Mouse (Mus musculus): ENCODE data around the gene Rspry1. TPM values are rescaled to one million over a fixed set of nuclear protein-coding genes. Genes with fewer than 3 reads are reported as not detected.
A peak's percentile ranks its signal among the peaks of the same experiment; 100 is the strongest.

Gene Rspry1
- polyA plus RNA-seq, 1 experiment from 2014 or later = 54.8 TPM

DNA sequence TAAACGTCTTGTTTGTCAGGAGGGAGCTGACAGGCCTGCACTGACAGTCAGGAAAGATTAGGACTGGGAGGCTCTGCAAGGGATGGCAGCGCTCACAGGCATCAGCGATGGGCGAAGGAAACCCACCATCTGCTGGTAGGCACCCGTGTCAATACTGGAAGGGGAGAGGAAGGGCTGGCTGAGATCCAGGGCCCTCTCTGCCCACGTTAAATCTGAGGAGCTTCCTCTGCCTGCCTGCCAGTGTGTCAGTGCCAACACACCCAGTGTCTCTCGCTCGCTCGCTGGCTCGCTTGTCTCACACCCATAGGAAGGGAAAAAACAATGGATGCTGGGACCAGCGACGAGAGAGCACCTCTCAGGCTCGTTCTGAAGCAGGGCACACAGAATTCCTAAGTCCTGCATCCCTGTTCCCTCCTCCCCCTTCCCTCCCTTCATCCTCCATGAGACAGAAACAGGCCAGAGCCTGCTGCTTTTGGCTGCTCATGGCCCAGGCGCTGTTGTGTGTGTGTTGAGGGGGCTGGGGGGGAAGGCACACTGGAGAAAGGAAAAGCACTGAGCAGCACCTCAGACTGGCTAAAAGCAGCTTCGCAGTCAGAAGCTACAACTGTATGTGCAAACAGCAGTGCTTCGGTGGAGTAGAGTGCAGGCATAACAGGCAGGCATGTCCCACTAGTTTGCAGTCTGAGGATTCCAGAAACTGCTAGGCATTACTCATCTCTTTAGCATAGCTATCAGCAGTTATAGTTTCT, 27.4 kb upstream of the Rspry1 start:
- Histone ChIP-seq H3K27ac (no peak overlapping the region), H3K27me3 (no peaks in the 10 kb centered on the region), H3K4me1 (0 out of 2 replicates have a peak, but pooled peaks cover 2% of the 10 kb centered on the region), H3K9me3 (replicated peaks) (no peaks in the 10 kb centered on the region), H3K9ac (no peak overlapping the region), H3K36me3 (peaks cover 65% of the 10 kb centered on the region), H3K4me3 (no peak overlapping the region), H3K4me2 (replicated peaks) (no peak overlapping the region)
- WGBS = 84% methylated on average over 16 of the region's 16 CpGs
- no peak for ATAC-seq (ENCODE audit: low FRiP score)

DNA sequence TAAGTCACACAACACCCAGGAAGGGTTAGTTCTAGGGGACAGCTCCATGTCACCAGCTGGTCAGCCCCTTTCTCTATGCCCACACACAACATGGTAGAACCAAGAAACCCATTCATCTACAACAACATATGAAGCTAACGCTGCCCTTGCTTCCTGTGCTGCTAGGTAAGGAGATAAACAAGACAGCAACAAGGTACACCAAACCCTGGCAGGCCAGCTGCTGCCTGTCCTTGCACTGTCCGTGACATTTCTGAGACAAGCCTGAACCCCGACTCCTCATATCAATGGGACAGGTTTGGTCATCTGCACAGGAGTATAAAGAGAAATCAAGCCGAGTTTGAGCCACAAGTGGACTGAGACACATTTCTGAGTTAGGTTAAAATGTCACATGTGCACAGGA, 26.6 kb upstream of the Rspry1 start:
- Histone ChIP-seq H3K27ac (no peak overlapping the region), H3K9me3 (replicated peaks) (no peaks in the 10 kb centered on the region), H3K9ac (no peak overlapping the region), H3K27me3 (no peaks in the 10 kb centered on the region), H3K4me1 (no peaks in the 10 kb centered on the region), H3K4me3 (no peak overlapping the region), H3K36me3 (peaks cover 69% of the 10 kb centered on the region), H3K4me2 (replicated peaks) (no peak overlapping the region)
- no peak for ATAC-seq (ENCODE audit: low FRiP score)
- 94% methylated on average over 4 of the region's 4 CpGs for WGBS

DNA sequence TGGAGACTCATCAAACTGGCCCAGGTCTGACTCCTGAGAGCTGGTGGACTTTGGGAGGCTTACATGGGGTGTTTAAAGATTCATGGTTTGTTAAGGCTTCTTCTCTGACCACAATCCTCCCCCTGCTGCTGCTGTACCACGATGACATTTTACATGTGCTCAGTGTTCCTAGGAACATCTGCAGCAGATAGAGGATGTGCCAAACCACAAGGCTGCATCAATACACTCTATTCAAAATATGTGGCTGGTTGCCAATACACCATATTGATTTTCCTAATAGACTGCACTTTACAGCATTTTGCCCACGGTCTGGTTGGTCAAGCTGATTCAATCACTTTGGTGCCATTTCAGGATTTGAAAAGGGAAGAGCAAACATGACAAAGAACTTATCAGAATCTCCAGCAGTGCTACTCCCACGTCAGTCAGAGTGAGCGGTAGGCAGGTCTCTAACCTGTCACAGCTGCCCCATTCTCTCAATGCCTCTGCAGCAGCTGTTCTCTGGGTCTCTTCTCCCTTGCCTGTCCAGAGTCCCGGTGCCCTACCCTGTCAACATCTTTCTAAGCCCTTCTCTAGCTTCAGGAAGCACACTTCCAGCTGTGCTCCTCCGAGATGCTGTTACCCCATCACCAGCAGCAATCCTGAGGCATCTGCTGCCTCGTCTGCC, 19.8 kb upstream of the Rspry1 start:
- no peaks in the 10 kb centered on the region for H3K9me3 ChIP-seq (replicated peaks)
- no peaks in the 10 kb centered on the region for H3K27me3 ChIP-seq
- H3K4me1 ChIP-seq = no peaks in the 10 kb centered on the region
- 85% methylated on average over 7 of the region's 7 CpGs for WGBS
- ATAC-seq (ENCODE audit: low FRiP score) = no peak
- no peak overlapping the region for H3K27ac ChIP-seq
- no peak overlapping the region for H3K4me3 ChIP-seq
- H3K4me2 ChIP-seq (replicated peaks) = no peak overlapping the region
- no peak overlapping the region for H3K9ac ChIP-seq
- peaks cover 83% of the 10 kb centered on the region for H3K36me3 ChIP-seq

DNA sequence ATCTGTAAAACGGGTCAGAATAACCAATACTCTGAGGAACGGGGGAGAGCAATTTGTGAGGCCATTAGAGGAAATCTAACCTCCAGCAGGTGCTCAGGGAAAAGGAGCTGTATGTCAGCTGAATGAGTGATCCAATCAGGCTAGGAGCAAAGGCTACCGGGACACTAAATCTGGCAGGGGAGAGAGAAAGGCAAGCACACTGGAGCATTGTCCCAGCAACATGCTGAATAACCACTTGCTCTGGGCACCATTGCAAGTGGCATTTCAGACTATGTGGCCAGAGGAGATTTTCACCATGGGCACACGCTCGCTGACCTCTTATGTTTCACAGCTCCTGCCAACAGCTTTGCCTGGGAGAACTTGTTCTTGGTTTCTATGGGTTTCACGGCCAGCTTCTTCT, 19.2 kb upstream of the Rspry1 start:
- 94% methylated on average over 6 of the region's 6 CpGs for WGBS
- no peaks in the 10 kb centered on the region for H3K27me3 ChIP-seq
- peaks cover 83% of the 10 kb centered on the region for H3K36me3 ChIP-seq
- H3K9me3 ChIP-seq (replicated peaks) = no peaks in the 10 kb centered on the region
- no peak for ATAC-seq (ENCODE audit: low FRiP score)
- no peak overlapping the region for H3K27ac ChIP-seq
- no peak overlapping the region for H3K4me3 ChIP-seq
- no peak overlapping the region for H3K4me2 ChIP-seq (replicated peaks)
- no peaks in the 10 kb centered on the region for H3K4me1 ChIP-seq
- H3K9ac ChIP-seq = no peak overlapping the region

DNA sequence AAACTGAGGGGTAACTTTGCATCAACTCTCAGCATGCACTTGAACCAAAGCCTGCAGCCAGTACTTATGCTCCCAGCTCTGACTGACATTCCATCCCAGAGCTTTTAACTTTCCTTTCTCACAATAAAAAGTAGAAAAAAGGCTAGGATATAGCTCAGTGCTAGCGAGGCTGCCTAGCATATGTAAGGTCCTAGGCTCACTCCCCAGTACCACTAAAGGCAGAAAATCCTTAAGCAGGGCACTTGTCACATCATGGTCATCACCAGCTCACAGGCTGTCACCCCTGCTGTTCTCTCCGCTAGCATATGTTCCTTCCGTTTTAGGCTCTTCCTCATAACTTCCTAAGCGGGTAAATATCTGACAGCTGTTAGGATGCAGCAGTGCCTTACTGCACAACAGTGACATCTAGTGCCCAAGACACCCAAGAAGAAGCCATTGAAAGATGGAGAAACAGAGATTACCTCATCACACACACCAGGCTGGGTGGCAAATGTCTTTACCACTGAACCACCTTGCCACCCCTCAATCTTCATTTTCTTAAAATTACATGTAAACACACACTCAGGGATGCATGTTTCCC, 17.4 kb upstream of the Rspry1 start:
- peaks cover 77% of the 10 kb centered on the region for H3K36me3 ChIP-seq
- 60% methylated on average over 4 of the region's 4 CpGs for WGBS
- peak; percentile 46; the same call in 1 of the 2 replicates for ATAC-seq (ENCODE audit: low FRiP score)
- no peaks in the 10 kb centered on the region for H3K9me3 ChIP-seq (replicated peaks)
- H3K27ac ChIP-seq = no peak overlapping the region
- H3K4me1 ChIP-seq = no peaks in the 10 kb centered on the region
- H3K27me3 ChIP-seq = no peaks in the 10 kb centered on the region
- no peak overlapping the region for H3K4me3 ChIP-seq
- H3K4me2 ChIP-seq (replicated peaks) = no peak overlapping the region
- no peak overlapping the region for H3K9ac ChIP-seq

DNA sequence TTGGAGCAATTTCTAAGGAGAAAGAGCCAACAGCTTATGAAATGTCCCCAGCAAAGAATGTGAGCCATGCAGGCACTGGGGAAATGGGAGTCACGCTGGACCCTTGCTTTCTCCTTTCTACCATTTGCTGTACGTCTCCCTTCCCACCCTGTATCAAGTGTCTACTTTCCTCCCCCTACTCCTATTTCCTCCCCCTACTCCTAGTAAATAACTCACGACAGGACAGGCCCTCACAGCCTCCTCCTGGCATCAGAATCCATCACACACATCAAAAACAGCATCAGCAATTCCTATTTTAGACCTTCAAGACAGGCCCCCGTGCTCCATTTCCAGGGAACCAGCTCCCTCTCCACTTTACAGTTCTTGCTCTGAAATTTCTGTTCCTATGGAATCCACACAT, 10.0 kb upstream of the Rspry1 start:
- Histone ChIP-seq H3K4me1 (no peaks in the 10 kb centered on the region), H3K27me3 (no peaks in the 10 kb centered on the region), H3K4me3 (no peak overlapping the region), H3K4me2 (replicated peaks) (no peak overlapping the region), H3K9ac (no peak overlapping the region), H3K36me3 (peaks cover 24% of the 10 kb centered on the region), H3K27ac (no peak overlapping the region), H3K9me3 (replicated peaks) (no peaks in the 10 kb centered on the region)
- no peak for ATAC-seq (ENCODE audit: low FRiP score)
- 77% methylated on average over 4 of the region's 4 CpGs for WGBS

DNA sequence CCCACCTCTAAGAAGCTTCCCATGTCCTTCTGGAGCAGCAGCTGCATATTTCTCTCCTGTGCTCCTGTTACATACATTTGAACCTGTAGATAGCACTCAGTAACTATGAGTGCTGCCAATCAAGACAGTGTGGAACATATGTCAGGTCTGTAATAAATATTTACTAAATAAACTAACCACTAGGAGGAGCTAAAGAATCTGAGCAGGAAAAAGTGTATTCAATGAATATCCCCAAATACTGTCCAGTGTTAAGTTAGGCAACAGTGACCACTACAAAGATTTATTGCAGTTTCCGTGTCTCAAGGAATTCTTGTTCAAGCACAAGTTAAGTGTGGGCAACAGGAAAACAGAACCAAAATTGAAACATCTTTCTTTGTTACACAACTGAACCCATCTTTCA, 7.5 kb upstream of the Rspry1 start:
- H3K4me3 ChIP-seq = no peak overlapping the region
- 83% methylated on average over 1 of the region's 1 CpGs for WGBS
- no peaks in the 10 kb centered on the region for H3K9me3 ChIP-seq (replicated peaks)
- no peak overlapping the region for H3K27ac ChIP-seq
- no peak for ATAC-seq (ENCODE audit: low FRiP score)
- H3K27me3 ChIP-seq = no peaks in the 10 kb centered on the region
- H3K9ac ChIP-seq = no peak overlapping the region
- peaks cover 4% of the 10 kb centered on the region; the same call in 1 of the 2 replicates for H3K36me3 ChIP-seq
- H3K4me2 ChIP-seq (replicated peaks) = no peak overlapping the region
- no peaks in the 10 kb centered on the region for H3K4me1 ChIP-seq

DNA sequence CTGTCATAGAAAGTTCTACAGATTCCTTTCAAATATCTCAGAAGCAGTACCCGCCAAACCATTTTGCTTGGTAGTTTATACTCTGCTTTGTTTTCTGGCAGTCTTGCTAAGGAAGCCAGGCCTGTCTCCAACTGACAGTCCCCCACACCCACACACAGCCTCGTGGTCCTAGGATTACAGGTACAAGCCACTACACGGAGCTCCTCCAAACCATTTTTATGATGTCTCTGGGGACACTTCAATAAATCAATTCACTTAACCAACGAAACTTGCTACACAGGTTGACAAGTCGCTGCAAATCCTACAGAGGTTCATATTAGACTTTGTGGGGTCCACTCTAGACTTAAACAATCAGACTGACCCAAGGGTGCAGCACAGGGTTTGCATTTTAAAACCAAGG, 1.3 kb upstream of the Rspry1 start:
- Histone ChIP-seq H3K4me1 (peaks cover 23% of the 10 kb centered on the region), H3K4me3 (peak overlapping the region; percentile 99), H3K27me3 (no peaks in the 10 kb centered on the region), H3K27ac (no peak overlapping the region), H3K4me2 (replicated peaks) (peak overlapping the region; percentile 92), H3K9ac (peak overlapping the region; percentile 92), H3K36me3 (no peaks in the 10 kb centered on the region), H3K9me3 (replicated peaks) (no peaks in the 10 kb centered on the region)
- 25% methylated on average over 5 of the region's 5 CpGs for WGBS
- ATAC-seq (ENCODE audit: low FRiP score) = no peak

DNA sequence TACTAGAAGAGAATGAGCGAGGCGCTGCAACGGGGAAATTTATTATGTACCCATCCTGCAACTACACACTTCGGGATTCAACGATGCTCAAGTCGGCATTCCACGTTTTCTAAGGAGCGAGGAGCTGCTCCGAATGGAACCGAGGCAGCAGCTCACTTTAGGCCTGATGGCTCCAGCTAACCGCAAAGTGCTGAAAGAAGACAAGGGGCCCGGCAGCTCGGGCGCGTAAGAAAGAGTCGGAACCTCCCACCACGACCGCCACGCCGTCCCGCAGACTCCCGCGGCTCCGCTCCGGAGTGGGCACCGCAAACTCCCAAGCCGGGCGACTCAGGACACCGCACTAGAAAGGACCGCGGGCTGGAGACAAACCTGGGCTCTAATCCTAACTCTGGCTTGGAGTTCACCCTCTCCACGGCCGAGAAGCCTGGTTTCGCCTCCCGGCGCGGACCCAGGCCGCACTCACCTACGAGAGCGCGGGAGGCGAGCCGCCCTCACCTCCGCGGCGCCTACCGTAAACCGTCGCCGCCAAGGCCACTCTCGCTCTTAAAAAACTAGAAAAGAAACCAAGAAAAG, 617 bp upstream of the Rspry1 start:
- H3K4me1 ChIP-seq = peaks cover 23% of the 10 kb centered on the region
- WGBS = under 1% methylated on average over 51 of the region's 51 CpGs

DNA sequence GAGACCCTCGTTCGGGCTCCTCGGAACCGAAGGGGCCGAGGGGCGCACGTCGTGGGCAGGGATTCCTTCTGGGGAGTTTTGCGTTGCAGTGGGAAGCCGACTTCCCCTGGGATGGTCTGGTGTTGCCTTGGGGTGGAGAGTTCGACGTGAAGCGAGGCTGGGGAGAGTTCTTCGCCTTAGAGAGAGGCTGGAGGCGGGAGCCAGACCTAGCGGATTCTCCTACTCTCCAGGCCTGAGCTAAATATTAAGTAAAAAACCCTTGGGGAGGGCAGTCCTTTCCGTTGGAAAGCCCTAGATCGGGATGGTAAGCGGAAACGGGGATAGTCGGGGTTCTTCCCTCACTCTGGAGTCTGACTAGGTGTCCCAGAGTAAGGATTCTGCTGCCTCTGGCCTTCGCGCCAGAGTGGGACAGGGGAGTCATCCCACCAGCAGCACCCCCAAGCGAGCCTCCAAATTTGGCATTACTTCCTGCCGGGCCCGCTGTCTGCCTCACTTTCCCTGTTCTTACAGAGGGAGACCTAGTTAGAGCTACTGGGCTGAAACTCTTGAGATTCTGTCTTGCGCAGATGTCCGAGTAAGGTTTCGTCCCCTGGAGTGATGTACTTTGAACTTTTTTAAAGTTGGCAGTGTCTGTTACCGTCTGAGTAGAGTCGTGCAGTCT, 864 bp downstream of the Rspry1 start:
- H3K27ac ChIP-seq = peak overlapping the region; percentile 92
- no peaks in the 10 kb centered on the region for H3K9me3 ChIP-seq (replicated peaks)
- H3K4me1 ChIP-seq = peaks cover 23% of the 10 kb centered on the region
- peak; percentile 1; the same call in 1 of the 2 replicates for ATAC-seq (ENCODE audit: low FRiP score)
- peaks cover 4% of the 10 kb centered on the region; the same call in 1 of the 2 replicates for H3K36me3 ChIP-seq
- peak overlapping the region; percentile 99 for H3K4me3 ChIP-seq
- WGBS = under 1% methylated on average over 31 of the region's 31 CpGs
- no peaks in the 10 kb centered on the region for H3K27me3 ChIP-seq
- H3K9ac ChIP-seq = peak overlapping the region; percentile 93
- H3K4me2 ChIP-seq (replicated peaks) = peak overlapping the region; percentile 88

More for the DNA sequence above, 617 bp upstream of the Rspry1 start:
- no peaks in the 10 kb centered on the region for H3K36me3 ChIP-seq
- peak overlapping the region; percentile 84 for H3K27ac ChIP-seq
- peak; percentile 58 for ATAC-seq (ENCODE audit: low FRiP score)
- H3K9me3 ChIP-seq (replicated peaks) = no peaks in the 10 kb centered on the region
- H3K4me2 ChIP-seq (replicated peaks) = peak overlapping the region; percentile 92
- H3K27me3 ChIP-seq = no peaks in the 10 kb centered on the region
- H3K9ac ChIP-seq = peak overlapping the region; percentile 92
- H3K4me3 ChIP-seq = peak overlapping the region; percentile 99

DNA sequence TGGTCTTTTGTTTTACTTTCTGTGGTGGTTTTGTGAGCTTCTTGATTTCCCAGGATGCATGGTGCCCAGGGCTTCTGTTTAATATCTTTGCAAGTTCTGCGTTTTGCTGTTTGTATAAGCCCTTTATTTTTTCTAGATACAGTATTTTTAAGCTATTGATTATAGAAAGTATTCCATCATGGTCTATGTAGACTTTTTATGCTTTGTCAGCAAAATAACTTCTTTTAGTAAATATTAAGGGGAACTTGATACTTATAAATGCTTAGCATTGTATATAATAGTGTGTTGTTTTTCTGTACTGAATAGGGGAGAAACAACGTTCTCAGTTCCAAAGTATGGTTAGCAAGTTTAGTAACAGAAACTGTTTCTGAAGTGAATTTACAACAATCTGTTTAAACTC, 2.3 kb downstream of the Rspry1 start:
- no peak overlapping the region for H3K4me3 ChIP-seq
- H3K4me2 ChIP-seq (replicated peaks) = no peak overlapping the region
- 95% methylated on average over 2 of the region's 2 CpGs for WGBS

DNA sequence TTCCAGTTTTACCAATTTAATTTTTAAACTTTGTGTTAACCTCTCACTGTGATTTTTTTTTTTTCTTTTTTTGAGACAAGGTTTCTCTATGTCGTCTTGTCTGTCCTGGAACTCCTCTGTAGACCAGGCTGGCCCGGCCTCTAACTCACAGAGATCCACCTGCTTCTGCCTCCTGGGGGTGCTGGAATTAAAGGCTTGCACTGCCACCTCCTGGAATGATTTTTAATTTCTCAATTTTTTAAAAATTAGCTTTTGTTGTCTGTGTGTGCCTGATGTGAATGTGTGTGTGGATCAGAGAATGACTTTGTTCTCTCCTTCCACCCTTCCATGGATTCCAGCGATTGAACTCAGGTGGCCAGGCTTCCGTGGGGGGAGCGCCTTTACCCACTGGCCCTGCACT, 5.3 kb downstream of the Rspry1 start:
- ATAC-seq (ENCODE audit: low FRiP score) = no peak
- 95% methylated on average over 5 of the region's 5 CpGs for WGBS
- H3K4me1 ChIP-seq = peaks cover 13% of the 10 kb centered on the region
- no peaks in the 10 kb centered on the region for H3K27me3 ChIP-seq
- peaks cover 4% of the 10 kb centered on the region; the same call in 1 of the 2 replicates for H3K36me3 ChIP-seq
- no peak overlapping the region for H3K4me2 ChIP-seq (replicated peaks)
- no peaks in the 10 kb centered on the region for H3K9me3 ChIP-seq (replicated peaks)
- no peak overlapping the region for H3K9ac ChIP-seq
- no peak overlapping the region for H3K4me3 ChIP-seq
- no peak overlapping the region for H3K27ac ChIP-seq

More for the DNA sequence above, 2.3 kb downstream of the Rspry1 start:
- H3K9ac ChIP-seq = no peak overlapping the region
- H3K27me3 ChIP-seq = no peaks in the 10 kb centered on the region
- H3K9me3 ChIP-seq (replicated peaks) = no peaks in the 10 kb centered on the region
- H3K27ac ChIP-seq = no peak overlapping the region
- H3K4me1 ChIP-seq = peaks cover 23% of the 10 kb centered on the region
- ATAC-seq (ENCODE audit: low FRiP score) = no peak
- H3K36me3 ChIP-seq = peaks cover 4% of the 10 kb centered on the region; the same call in 1 of the 2 replicates

Data from hindbrain, embryonic 12.5 days (tissue).